Mouse (Mus musculus) lung, embryonic 16.5 days (tissue): ENCODE measurements at regions not wholly inside any gene's neighbourhood (a gene's known extent, or its start where the extent isn't known, plus 50 kb on each side); places are given as distances from the start of the nearest gene placed in this dataset.

Source experiments
- ATAC-seq: fragments of 200-750 bp; cut with Nextera tagmentation; 2 replicates; pipeline ENCODE4 v1.8.0; 2017; ENCODE audit warnings: low read depth, mild to moderate bottlenecking, moderate library complexity
- H3K27ac ChIP-seq: fragments of 300-500 bp; sonication (generic); 2 replicates; pipeline ENCODE4 v1.5.1; 2014; ENCODE audit warnings: mild to moderate bottlenecking, control low read depth, low read length
- H3K27me3 ChIP-seq: fragments of 300-500 bp; sonication (generic); 2 replicates; pipeline ENCODE4 v1.6.1; 2014; ENCODE audit warnings: low read depth, low read length, mixed read lengths; ENCODE audit not compliant: control insufficient read depth, insufficient read depth
- H3K36me3 ChIP-seq: fragments of 300-500 bp; sonication (generic); 2 replicates; pipeline ENCODE4 v1.6.1; 2014; ENCODE audit warnings: low read length; ENCODE audit not compliant: control insufficient read depth, insufficient read depth
- H3K4me1 ChIP-seq: fragments of 300-500 bp; sonication (generic); replicated peaks from 2 replicates; pipeline ENCODE4 v1.6.1; 2014; ENCODE audit warnings: low read length, mixed read lengths; ENCODE audit not compliant: control insufficient read depth, insufficient read depth
- H3K4me2 ChIP-seq: fragments of 300-500 bp; sonication (generic); 2 replicates; pipeline ENCODE4 v1.6.1; 2014; ENCODE audit warnings: low read depth, low read length, control low read depth
- H3K4me3 ChIP-seq: fragments of 300-500 bp; sonication (generic); 2 replicates; pipeline ENCODE4 v1.5.1; 2014; ENCODE audit warnings: mild to moderate bottlenecking, low read length, control low read depth
- H3K9ac ChIP-seq: fragments of 300-500 bp; sonication (generic); 2 replicates; pipeline ENCODE4 v1.6.1; 2014; ENCODE audit warnings: low read length, control low read depth
- H3K9me3 ChIP-seq: fragments of 300-500 bp; sonication (generic); 2 replicates; pipeline ENCODE4 v1.6.1; 2016; ENCODE audit warnings: low read length; ENCODE audit not compliant: control insufficient read depth
- WGBS: fragments of 180-500 bp; shearing (Covaris S2); extraction: QIAGEN DNeasy Blood & Tissue Kit; methylation state at CpG from one replicate; pipeline ENCODE4 v1.1.7; 2014; 5-methylcytosine and 5-hydroxymethylcytosine counted together

DNA sequence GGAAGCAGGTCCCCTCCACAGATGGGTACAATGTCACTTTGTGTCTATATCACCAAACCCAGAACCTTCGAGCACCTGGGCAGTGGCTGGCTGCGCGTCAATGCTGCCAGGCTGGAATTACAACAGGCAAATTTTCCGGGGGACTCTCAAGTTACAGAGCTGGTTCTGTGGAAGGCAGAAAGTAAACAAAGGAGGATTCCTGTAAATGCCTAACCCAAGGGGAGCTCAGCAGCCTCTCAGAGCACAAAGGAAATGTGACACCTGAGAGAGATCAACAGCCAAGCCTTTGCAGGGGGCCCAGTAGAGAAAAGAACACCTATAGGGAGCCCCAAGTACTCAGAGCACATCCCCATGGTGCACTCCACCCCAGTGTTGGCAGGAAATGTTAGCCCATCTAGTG, 70.7 kb downstream of the Setd4 start:
- H3K4me1 ChIP-seq = peaks cover 2% of the 10 kb centered on the region; the same call in 1 of the 2 replicates
- 2% methylated on average over 4 of the region's 4 CpGs for WGBS
- no peak overlapping the region for H3K4me3 ChIP-seq
- H3K27me3 ChIP-seq = no peaks in the 10 kb centered on the region
- no peaks in the 10 kb centered on the region for H3K9me3 ChIP-seq
- no peaks in the 10 kb centered on the region for H3K36me3 ChIP-seq
- peak overlapping the region; percentile 74 for H3K27ac ChIP-seq
- H3K4me2 ChIP-seq = no peak overlapping the region
- H3K9ac ChIP-seq = no peak overlapping the region
- ATAC-seq = peak; percentile 82; the same call in 1 of the 2 replicates

DNA sequence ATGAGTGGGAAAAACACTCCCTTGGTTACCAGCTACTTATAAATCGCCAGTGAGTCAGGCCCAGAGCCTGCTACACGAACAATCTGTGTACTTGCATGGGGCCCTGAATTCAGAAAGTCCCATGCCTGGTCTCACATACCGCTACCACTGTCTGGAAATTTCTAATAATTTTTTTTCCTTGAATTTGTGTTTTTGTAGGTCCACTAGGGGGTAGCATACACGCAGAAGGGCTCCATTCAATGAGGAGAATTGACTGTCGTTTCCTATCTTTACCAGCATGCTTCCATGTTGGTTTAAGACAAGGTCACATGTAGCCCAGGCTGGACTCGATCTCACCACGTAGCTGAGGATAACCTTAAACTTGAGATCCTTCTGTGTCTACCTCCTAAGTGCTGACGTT, 71.9 kb downstream of the Setd4 start:
- ATAC-seq = no peak
- H3K4me2 ChIP-seq = no peak overlapping the region
- no peak overlapping the region for H3K4me3 ChIP-seq
- no peaks in the 10 kb centered on the region for H3K9me3 ChIP-seq
- H3K36me3 ChIP-seq = no peaks in the 10 kb centered on the region
- H3K27ac ChIP-seq = no peak overlapping the region
- no peak overlapping the region for H3K9ac ChIP-seq
- no peaks in the 10 kb centered on the region for H3K27me3 ChIP-seq
- peaks cover 2% of the 10 kb centered on the region; the same call in 1 of the 2 replicates for H3K4me1 ChIP-seq
- WGBS = 80% methylated on average over 8 of the region's 8 CpGs

DNA sequence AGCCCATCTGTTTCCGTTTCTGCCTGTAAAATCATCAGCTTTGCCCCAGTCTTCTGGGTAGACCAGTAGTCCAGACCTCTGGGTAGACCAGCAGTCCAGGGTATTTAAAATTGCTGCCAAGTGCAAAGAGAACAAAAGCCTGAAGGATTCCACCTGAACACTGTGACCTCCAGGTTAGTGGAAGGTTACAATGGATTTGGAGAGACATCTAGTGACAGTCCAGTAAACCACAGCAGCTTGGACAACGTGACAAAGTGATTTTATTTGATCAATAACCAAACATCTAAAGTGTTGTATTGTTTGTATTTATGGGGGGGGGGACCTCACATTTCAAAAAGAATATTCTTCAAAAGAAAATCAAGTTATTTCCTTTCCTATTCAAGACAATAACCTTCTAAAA, 81.4 kb downstream of the Setd4 start:
- Histone ChIP-seq H3K4me2 (no peak overlapping the region), H3K27me3 (no peaks in the 10 kb centered on the region), H3K36me3 (no peaks in the 10 kb centered on the region), H3K27ac (no peak overlapping the region), H3K4me3 (no peak overlapping the region), H3K4me1 (0 out of 2 replicates have a peak, but pooled peaks cover 2% of the 10 kb centered on the region), H3K9me3 (no peaks in the 10 kb centered on the region), H3K9ac (no peak overlapping the region)
- ATAC-seq = no peak
- 62% methylated on average over 2 of the region's 2 CpGs for WGBS

DNA sequence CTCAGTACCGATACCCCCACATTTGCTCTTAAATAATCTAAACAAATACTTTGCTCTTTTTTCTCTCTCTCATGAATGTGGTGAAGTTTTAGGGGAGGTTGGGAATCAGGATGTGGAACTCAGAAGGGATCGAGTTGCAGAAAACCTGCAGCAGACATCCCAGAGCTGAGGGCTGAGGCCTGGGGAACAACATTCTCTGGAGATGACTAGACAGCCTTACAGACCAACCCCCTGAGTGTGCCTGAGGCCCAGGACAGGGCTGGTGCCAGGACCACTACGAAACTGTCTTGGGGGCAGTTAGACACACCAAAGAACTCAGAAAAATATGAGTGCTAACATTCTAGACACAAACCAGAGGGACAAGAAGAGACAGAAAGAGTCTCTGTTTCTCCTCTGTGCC, 83.4 kb downstream of the Setd4 start:
- ATAC-seq = no peak

GRCm38 (mm10) chr16:93518620-93519019, 85.2 kb downstream of the Setd4 start:
- H3K9ac ChIP-seq = no peak overlapping the region
- ATAC-seq = no peak
- WGBS = 72% methylated on average over 1 of the region's 1 CpGs

More for the DNA sequence above, 83.4 kb downstream of the Setd4 start:
- Histone ChIP-seq H3K9me3 (no peaks in the 10 kb centered on the region), H3K9ac (no peak overlapping the region), H3K27me3 (no peaks in the 10 kb centered on the region), H3K36me3 (no peaks in the 10 kb centered on the region), H3K4me3 (no peak overlapping the region), H3K27ac (no peak overlapping the region), H3K4me2 (no peak overlapping the region), H3K4me1 (0 out of 2 replicates have a peak, but pooled peaks cover 4% of the 10 kb centered on the region)
- 52% methylated on average over 3 of the region's 3 CpGs for WGBS

GRCm38 (mm10) chr16:93516793-93517192, 87.1 kb downstream of the Setd4 start:
- Histone ChIP-seq H3K4me3 (no peak overlapping the region), H3K9me3 (no peaks in the 10 kb centered on the region), H3K4me1 (peaks cover 5% of the 10 kb centered on the region; the same call in 1 of the 2 replicates), H3K36me3 (no peaks in the 10 kb centered on the region), H3K4me2 (no peak overlapping the region), H3K27ac (no peak overlapping the region), H3K27me3 (no peaks in the 10 kb centered on the region), H3K9ac (no peak overlapping the region)
- WGBS = 34% methylated on average over 5 of the region's 5 CpGs
- ATAC-seq = no peak

More at GRCm38 (mm10) chr16:93518620-93519019, 85.2 kb downstream of the Setd4 start:
- Histone ChIP-seq H3K36me3 (no peaks in the 10 kb centered on the region), H3K9me3 (no peaks in the 10 kb centered on the region), H3K4me2 (no peak overlapping the region), H3K27ac (no peak overlapping the region), H3K27me3 (no peaks in the 10 kb centered on the region), H3K4me3 (no peak overlapping the region), H3K4me1 (peaks cover 5% of the 10 kb centered on the region; the same call in 1 of the 2 replicates)

GRCm38 (mm10) chr16:93515456-93515941, 88.4 kb downstream of the Setd4 start:
- no peak for ATAC-seq
- Histone ChIP-seq H3K4me2 (no peak overlapping the region), H3K4me3 (no peak overlapping the region), H3K9ac (no peak overlapping the region), H3K27me3 (no peaks in the 10 kb centered on the region), H3K27ac (no peak overlapping the region), H3K9me3 (no peaks in the 10 kb centered on the region), H3K4me1 (peaks cover 5% of the 10 kb centered on the region; the same call in 1 of the 2 replicates), H3K36me3 (no peaks in the 10 kb centered on the region)
- 68% methylated on average over 5 of the region's 5 CpGs for WGBS

DNA sequence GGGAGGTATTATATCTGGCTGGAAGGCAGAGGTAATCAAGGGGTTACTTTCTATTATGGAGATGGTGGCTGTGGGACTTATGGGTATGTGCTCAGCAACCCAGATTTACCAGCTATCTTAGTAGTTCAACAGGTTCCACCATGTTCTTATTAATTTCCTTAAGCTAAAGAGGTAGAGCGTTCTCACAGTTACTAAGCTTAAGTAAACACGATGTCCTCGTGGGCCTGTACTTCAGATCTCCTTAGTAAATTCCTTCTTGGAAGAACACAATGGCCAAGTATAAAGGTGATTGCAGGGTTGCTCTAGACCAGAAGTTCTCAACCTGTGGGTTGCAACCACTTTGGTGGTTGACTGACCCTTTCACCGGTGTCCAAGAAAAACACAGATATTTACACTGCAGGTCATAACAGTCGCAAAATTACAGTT, 90.2 kb downstream of the Setd4 start:
- 56% methylated on average over 5 of the region's 5 CpGs for WGBS
- Histone ChIP-seq H3K36me3 (no peaks in the 10 kb centered on the region), H3K4me2 (no peak overlapping the region), H3K27ac (peak overlapping the region; percentile 65), H3K9ac (no peak overlapping the region), H3K9me3 (no peaks in the 10 kb centered on the region), H3K27me3 (no peaks in the 10 kb centered on the region), H3K4me1 (peaks cover 5% of the 10 kb centered on the region; the same call in 1 of the 2 replicates), H3K4me3 (no peak overlapping the region)
- ATAC-seq = peak; percentile 88

DNA sequence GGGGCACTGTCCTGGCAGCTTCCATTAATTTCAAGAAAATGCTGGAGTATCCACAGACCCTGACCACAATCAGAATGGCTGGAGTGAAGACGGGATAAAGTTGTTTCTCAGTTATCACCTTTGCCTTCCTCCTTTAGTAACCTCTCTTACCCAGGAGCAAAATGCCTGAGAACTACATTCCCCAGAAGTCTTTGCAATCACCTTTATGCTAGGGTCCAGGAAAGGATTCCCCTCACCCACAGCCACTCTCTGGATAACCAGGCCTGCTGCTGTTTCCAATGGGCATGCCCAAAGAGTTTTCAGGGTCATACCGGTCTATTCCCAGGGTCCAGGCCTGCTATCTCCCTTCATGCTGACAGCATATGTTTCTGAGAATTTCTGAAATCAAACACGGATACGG, 91.9 kb downstream of the Setd4 start:
- Histone ChIP-seq H3K9me3 (no peaks in the 10 kb centered on the region), H3K4me2 (no peak overlapping the region), H3K36me3 (no peaks in the 10 kb centered on the region), H3K9ac (no peak overlapping the region), H3K27me3 (no peaks in the 10 kb centered on the region), H3K4me3 (no peak overlapping the region), H3K27ac (no peak overlapping the region), H3K4me1 (peaks cover 5% of the 10 kb centered on the region; the same call in 1 of the 2 replicates)
- WGBS = 84% methylated on average over 4 of the region's 4 CpGs
- no peak for ATAC-seq
